Mouse (Mus musculus): ENCODE results near the gene Prrt4.

GRCm38 (mm10) chr6:29168871-29169270 lies 10.5 kb downstream of the Prrt4 start:
- TF ChIP-seq CTCF (IDR thresholded peaks at IDR 0.05; ENCODE audit: extremely low read depth, insufficient read depth, insufficient read length, insufficient replicate concordance) (no peak), POLR2A (IDR thresholded peaks at IDR 0.05; ENCODE audit: low read depth, low read length) (no peak)
